Mouse (Mus musculus) spleen, adult 12 weeks (tissue): ENCODE data around the gene Megf8.
"Not testable (repeated sequence)": the region's sequence is repeated elsewhere in the genome, so short reads cannot be mapped to it uniquely, and the experiment has no call there.

ENCODE experiments used
- DNase-seq: peaks from one replicate; pipeline ENCODE4 v3.0.0; 2022; ENCODE audit warnings: low spot score

Gene Megf8

DNA sequence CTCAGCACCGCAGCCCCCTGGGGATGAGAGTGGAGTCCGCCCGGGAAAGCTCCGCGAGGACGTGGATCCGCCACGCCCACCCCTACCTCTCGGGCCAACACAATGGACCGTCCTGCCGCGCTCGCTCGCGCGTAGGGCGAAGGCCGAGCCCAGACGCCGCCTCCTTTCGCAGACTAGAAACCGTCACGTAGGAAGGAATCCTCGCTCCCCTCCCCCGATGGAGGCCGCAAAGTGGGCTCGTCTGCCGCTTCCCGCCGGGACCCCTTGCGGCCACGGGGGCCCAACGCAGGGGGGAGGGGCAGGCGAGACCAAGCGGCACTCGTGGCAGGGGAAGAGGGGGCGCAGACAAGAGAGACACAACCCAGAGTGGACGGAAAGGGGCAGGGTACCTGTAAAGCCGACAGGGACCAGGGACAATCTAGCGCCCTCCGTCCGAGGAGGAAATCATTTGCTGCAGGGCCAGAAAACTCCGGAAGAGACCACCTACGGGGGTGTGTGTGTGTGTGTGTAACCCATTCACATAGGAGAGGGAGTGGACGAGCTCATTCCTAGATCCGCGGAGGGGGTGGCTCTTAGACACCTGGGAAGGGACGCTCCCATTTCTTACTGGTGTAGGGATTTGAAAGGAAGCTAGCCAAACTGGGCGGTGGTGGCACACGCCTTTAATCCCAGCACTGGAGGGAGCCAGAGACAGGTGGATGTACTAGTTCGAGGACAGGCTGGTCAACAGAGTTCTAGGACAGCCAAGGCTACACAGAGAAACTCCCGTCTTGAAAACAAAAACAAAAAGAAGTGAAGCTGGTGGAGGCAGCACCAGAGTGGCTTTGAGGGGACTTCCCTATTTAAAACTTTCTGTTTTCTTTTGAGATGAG is 19.3 kb upstream of the Megf8 start, which contains the start of gene Pafah1b3:
Gene Pafah1b3, minus strand, starts transcription at position 533 of the 872 bp plus-strand sequence.
- DNase-seq = no peak

DNA sequence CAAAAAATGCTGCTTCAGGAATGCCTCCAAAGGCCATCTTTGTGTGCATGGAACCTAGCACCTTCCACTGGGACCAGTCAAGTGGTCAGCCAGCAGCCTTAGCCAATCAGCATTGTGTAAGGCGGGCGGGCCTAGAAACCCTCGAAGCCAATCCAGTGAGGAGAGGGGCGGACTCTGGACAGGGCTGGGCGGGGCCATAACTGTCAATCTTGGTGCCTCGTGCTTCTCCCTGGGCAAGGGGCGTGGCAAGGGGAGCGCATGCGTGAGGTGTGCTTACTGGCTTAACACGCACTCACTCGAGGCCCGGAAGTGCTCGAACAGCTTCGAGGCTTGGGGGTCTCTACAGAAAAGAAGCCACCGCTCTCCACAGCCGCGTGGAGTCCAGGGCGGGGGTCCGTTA is 15.9 kb upstream of the Megf8 start, which contains the start of gene Prr19:
Gene Prr19, plus strand, starts transcription at position 349 of the 400 bp plus-strand sequence.
- no peak for DNase-seq

DNA sequence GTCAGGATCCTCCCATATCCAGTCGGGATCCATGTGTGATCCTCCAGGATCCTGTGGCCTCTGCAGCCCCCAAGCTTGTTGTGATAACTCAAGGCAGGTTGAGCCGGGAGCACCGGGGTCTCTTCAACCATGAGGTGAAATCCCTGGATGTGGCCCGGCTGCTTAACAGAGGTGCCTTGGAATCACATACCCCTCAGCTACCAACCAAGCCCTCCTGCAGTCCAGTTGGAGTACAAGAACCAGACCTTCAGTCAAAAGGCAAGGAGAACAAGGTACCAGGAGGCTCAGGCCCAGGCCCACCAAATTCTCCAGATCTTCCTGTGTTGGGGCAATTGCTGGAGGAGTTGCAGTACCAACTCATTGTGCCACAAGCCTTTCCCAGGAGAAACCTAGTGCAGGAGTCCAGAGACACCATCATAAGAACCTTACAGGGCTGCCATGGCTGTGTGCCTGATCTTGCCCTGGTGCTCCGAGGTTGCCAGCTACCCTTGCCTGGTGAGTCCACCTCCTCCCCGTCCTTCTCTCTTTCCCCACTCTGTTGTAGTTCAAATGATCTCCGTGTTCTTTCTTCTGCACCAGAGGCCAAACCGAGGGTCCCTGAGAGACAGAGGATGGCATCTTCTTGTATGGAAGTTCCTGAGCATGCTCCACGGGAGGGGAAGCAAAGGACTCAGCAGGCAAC is 13.8 kb upstream of the Megf8 start:
- DNase-seq = no peak

DNA sequence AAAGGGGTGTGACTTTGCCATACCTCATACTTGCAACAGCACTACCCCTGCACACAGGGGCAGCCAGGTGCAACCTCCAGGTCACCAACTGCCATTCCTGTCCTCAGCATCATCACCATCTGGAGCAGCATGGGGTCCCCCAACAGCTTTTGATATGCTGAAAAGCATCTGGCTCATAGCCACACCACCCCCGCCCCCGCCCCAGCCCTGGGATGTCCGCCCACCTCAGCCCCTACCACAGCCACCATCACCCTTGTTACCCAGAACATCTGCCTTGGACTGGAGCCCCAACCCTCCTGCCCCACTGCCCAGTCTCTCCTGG is 13.3 kb upstream of the Megf8 start:
- DNase-seq = no peak

DNA sequence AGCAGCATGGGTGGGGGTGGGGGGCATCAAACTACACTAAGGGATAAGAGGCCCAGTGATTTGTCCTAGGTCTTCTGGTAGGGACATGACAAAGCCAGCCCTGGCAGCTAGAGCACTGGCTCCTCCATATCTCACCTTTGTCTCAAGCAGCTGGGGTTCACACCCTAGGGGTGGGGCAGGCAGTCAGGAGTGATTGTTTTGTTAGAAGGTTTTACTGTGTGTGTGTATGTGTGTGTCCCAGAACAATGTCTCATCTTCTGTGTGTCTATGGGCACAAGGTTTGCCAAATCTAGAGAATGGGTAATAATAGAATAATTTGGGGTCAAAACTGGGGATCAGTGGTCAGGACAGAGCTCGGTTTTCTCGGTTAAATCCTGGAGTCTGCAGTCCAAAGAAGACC is 11.5 kb upstream of the Megf8 start:
- no peak for DNase-seq

DNA sequence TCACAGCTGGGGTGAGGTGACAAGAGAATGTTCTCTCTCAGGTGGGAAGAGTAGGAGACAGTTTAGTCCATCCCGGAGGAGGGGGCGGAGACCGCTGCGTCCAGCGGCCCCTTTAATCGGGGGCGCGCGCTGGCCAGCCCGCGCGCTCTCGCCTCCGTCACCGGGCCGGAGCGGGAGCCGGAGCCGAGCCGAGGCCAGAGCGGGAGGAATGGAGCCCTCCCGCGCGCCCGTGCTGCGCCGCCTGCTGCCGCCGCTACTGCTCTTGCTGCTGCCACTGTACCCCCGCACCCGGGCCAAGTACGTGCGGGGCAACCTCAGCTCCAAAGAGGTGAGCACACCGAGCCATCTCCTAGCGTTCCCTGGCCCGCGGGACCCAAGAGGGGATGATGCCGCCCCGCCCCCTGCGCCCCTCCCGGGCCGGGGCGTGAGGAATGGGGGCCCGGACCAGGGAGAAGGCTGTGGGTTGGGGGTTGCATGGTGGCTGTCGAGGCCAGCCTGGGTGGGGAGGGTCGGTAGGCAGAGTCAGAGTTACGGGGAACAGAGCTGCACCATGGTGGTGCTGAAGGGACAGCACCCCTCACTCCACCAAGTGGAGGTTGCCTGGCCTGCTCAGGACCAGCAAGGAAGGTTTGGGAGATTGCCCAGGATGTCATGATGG is 10.9 kb upstream of the Megf8 start, which contains the start of gene Tmem145:
Gene Tmem145, plus strand, starts transcription at position 151 of the 658 bp plus-strand sequence.
- DNase-seq = no peak

DNA sequence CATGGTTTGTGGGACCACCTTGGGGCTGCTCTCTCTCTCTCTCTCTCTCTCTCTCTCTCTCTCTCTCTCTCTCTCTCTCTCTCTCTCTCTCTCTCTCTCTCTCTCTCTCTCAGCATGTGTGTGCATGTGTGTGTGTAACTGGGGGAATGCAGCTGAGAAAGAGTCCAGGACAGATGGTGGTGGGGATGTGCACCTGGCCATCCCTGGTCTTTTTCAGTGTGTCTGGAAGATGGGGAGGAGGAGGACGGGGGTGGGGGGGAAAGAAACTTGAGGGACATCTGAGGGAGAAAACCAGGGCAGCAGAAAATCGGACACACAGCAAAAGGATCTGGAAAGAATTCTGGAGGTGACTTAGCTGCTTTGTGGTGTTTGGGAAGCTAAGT is 10.4 kb upstream of the Megf8 start:
- DNase-seq = no peak

DNA sequence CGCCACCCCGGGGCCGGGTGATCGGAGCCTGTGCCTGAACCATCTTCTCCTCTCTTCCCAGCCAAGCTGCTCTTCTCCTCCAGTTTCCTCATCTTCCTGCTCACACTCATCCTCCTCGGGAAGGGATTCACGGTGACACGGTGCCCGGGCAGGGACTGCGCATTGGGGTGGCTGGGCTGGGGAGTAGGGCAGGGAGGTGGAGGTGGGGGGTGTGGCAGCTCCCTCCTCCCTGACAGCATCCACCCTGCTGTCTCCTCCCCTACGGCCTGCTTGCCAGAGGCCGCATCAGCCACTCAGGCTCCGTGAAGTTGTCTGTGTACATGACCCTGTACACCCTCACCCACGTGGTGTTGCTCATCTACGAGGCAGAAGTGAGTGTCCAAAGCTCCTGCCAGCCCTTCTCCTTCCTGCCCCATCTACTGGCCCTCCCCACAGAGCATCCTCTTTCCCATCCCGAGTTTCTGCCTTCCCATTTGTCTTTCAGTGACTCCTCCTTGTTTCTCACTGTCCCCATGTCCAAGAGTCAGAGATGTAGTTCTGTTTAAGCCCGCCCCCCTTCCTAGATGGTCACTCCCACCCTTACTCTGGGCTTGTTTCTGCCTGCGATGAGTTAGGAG is 8.2 kb upstream of the Megf8 start:
- DNase-seq = no peak

DNA sequence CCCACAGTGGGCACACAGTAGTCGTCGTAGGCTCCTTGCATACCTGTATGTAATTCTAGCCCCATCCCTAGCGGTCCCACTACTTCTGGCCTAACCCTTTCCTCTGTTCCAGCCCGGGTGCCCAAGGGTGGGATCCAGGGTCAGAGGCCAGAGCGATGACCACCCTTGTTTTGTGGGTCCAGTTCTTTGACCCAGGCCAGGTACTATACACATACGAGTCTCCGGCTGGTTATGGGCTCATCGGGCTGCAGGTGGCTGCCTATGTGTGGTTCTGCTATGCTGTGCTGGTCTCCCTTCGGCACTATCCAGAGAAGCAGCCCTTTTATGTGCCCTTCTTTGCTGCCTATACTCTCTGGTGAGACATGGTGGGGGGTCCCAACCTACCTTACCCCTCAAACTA is 7.5 kb upstream of the Megf8 start:
- DNase-seq = no peak

DNA sequence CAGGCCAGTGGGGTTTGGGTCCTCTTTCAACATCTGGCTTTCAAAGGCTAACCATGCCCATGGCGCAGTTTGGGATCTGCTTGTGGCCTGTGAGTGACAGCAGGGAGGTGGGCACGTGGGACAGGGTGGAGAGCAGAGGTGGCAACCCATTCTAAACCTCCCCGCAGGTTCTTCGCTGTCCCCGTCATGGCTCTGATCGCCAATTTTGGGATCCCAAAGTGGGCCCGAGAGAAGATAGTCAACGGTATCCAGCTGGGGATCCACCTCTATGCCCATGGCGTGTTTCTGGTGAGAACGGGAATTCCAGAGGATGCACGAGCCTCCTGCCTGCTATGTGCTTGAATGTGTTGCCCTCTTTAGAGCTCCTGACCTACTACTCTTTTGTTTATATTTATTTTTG is 5.8 kb upstream of the Megf8 start:
- DNase-seq = no peak

DNA sequence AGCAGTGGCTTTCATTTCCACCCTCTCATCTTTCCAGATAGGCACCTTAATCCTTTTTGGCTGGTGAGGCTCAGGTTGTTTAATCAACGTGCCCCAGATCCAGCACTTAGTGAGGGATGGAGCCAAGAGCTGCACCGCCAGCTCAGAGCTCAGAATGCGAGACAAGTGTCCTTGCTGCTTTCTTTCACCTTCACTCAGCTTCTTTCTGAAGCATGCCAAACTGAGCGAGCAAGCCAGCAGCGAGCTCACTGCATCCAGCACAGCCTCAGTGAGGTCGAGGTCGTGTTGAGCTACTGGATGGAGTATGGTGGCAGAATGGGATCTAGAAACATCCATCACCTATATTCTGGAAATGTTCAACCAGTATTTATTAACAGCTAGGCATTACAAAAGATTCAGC is 3.6 kb upstream of the Megf8 start:
- no peak for DNase-seq

DNA sequence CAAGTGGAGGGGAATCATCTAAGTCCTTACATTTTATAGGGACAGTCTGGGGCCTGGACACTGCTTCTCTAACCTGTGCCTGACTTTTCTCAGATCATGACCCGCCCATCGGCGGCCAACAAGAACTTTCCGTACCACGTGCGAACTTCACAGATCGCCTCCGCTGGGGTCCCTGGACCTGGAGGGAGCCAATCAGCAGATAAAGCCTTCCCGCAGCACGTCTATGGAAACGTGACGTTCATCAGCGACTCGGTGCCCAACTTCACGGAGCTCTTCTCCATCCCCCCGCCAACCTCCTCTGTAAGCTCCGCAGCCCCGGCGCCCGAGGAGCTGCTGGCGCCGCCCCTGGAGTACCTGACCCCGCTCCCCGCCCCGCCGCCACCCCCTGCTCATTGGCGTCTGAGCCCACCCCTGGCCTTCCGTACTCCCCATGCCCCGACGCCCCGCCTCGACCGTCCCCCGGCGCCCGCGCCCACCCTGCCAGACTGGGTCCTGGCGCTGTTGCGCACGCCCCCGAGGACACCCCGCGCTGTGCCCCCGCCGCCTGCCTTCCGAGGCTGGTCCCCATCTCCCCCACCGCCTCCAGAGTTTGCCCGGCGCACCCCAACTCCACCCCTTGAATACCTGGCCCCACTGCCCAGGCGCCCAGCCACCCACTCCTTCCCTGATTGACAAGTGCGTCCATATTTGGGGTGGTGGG is 2.2 kb upstream of the Megf8 start:
- no peak for DNase-seq

DNA sequence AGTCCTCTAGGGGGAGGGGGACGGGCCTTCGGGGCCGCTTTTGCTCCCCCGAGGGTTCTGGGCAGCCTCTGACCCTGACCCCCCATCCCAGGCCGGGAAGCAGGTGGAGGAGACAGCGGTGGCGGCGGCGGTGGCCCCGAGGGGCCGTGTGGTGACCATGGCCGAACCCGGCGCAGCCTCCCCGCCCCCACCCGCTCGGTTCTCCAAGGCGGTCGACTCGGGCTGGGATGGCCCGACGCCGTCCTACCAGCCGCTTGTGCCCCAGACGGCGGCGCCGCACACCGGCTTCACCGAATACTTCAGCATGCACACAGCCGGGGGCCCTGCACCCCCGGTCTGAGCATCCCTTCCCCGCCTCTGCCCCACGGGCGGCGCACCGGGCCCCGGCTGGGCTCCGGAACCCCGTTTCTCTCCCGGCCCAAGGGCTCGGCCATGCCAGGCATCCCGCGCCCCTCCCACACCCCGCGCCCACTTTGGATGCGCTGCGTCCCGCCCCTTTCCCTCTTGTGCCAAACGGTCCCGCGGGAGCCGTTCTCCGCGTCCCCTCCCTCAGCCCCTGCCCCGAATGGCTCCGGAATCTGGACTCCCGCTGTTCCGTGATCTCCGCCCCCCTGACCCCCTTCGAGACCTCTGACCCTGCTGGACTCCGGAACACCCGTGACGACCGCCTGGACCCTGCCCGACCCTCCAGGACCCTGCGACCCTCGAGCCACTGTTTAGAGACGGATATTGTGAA is 1.5 kb upstream of the Megf8 start:
- no peak for DNase-seq

DNA sequence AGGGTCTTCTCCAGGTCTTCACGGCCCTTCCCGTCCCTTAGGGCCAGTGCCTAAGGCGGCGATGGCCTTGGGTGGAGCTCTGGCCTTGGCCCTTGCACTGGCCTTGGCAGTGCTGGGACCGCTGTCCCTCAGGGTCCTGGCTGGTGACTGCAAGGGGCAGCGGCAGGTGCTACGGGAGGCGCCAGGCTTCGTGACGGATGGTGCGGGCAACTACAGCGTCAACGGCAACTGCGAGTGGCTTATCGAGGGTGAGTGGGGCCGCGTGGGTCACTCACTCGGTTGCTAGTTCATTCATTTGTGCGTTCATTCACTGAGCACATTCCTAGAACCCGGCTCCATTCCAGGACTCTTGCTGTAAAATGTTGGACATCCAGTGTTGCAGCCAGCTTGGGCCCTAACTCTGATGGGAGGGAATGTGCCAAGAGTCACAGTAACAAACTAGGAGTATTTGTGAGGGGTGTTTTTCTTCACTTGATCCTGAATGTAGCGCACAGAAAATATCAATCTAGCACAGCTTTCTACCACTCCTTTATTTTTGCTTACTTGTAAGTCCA is 559 bp downstream of the Megf8 start:
- DNase-seq = no peak

DNA sequence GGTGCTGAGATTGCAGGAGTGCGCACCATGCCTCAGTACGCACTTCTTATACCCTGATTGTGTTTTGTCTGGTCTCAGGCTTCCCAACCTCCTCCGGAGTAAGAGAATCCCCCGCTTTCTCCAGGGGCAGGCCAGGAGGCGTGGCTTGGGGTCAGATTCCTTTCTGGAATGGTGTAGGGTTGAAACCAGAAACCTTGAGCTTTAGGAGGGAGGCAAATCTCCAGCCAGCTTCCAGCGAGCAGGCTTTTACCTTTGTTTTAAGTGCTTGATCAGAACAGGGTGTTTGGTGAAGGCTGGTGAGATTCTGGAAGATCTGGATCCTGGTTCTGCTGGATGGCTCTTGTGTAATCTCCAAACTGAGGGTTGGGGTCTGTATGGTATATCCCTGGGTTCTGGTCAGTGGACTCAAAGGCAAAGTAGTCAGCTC is 5.1 kb downstream of the Megf8 start:
- DNase-seq = no peak

DNA sequence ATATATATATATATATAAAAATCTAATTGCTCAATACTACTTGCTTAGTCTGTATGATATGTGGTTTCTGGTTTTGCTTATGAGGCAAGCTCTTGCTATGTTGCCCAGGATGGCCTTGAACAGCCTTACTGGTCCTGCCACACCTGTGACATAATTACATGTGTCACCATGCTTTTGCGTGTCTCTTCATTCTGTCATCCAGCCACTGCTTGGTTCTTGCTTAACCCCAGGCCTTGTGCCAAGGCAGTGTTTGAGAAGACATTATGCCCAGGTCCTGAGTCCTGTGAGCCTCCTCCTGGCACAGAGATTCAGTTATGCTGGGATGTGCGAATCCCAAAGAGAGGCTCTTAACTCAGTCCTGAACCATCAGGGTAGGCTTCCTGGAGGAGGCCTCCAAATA is 6.3 kb downstream of the Megf8 start:
- no peak for DNase-seq

DNA sequence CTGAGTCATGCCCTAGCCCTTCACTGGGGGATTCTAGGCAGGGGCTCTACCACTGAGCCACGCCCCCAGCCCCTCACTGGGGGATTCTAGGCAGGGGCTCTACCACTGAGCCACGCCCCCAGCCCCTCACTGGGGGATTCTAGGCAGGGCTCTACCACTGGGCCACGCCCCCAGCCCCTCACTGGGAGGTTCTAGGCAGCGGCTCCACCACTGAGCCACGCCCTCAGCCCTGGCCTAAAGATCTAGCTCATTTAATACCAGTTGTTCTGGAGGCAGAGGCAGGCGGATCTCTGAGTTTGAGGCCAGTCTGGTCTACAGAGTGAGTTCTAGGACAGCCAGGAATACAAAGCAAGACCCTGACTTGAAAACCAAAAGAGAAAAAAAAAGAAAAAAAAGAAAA is 8.5 kb downstream of the Megf8 start:
- DNase-seq = not testable (repeated sequence)

DNA sequence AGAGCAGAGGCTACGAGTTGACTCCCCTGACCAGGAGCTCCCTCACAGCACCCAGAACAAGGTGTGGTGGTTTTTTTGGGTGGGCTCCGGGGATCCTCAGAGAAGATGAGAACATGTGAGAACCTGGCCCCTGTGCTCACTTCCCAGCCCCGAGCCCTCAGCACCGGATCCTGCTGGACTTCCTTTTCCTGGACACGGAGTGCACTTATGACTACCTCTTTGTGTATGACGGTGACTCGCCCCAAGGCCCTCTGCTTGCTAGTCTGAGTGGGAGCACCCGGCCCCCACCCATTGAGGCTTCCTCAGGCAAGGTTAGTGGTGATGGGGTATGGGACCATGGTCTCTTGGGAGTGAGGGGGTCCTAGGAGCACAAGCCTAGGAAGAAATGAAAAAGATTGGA is 9.3 kb downstream of the Megf8 start:
- DNase-seq = no peak

DNA sequence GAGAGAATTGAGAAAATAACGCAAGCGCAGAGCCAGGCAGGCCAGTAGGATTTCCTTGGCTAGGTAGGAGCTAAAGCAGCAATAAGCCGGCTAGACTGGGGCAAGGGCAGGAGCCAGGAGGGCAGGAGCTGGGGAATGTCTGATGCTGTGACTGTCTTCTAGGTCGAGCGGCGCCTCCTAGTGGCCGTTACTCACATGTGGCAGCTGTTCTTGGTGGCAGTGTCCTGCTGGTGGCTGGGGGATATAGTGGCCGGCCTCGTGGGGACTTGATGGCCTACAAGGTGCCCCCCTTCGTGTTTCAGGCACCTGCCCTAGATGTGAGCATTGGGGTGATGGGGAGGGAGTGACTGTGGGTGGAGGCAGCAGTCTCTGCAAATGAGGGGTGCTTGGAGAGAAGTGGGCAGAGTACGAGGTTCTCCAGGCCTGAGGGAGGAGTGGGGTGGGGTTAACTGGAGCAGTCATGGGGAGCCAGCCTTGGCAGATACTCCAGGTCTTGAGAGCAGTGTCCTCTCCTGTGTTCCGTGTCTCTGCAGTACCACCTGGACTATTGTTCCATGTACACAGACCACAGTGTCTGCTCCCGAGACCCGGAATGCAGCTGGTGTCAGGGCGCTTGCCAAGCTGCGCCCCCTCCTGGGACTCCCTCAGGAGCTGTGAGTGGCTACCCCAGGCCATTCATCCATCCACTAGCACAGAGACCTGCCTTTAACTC is 16.8 kb downstream of the Megf8 start:
- DNase-seq = peak; percentile 59

DNA sequence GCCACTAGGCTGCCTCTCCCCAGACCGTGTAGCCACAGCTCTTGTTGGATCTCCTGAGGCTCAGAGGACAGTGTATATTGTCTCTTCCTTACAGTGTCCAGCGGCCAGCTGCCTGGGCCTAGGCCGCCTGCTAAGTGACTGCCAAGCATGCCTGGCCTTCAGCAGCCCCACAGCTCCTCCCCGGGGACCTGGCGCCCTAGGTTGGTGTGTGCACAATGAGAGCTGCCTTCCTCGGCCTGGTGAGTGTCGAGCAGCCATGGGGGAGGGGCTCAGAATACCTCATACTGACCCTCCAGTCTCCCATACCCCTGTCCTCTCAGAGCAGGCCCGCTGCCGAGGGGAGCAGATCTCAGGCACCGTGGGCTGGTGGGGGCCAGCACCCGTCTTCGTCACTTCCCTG is 17.5 kb downstream of the Megf8 start:
- DNase-seq = no peak
